Mouse (Mus musculus) embryonic facial prominence, embryonic 12.5 days (tissue): ENCODE measurements at regions not wholly inside any gene's neighbourhood (a gene's known extent, or its start where the extent isn't known, plus 50 kb on each side); places are given as distances from the start of the nearest gene placed in this dataset.

Source experiments
- ATAC-seq: fragments of 200-750 bp; cut with Nextera tagmentation; 2 replicates; pipeline ENCODE4 v1.8.0; 2017; ENCODE audit not compliant: insufficient number of reproducible peaks, insufficient read depth, low FRiP score, low TSS enrichment
- H3K27ac ChIP-seq: fragments of 300-500 bp; sonication (generic); 2 replicates; pipeline ENCODE4 v1.5.1; 2016; ENCODE audit warnings: mild to moderate bottlenecking
- H3K27me3 ChIP-seq: fragments of 300-500 bp; sonication (generic); 2 replicates; pipeline ENCODE4 v1.6.1; 2016; ENCODE audit warnings: mild to moderate bottlenecking, moderate library complexity
- H3K36me3 ChIP-seq: fragments of 300-500 bp; sonication (generic); 2 replicates; pipeline ENCODE4 v1.6.1; 2016; ENCODE audit warnings: mild to moderate bottlenecking
- H3K4me1 ChIP-seq: fragments of 300-500 bp; sonication (generic); 2 replicates; pipeline ENCODE4 v1.6.1; 2016
- H3K4me2 ChIP-seq: fragments of 300-500 bp; sonication (generic); replicated peaks from 2 replicates; pipeline ENCODE4 v1.6.1; 2016; ENCODE audit warnings: mild to moderate bottlenecking, moderate library complexity
- H3K4me3 ChIP-seq: fragments of 300-500 bp; sonication (generic); 2 replicates; pipeline ENCODE4 v1.5.1; 2016; ENCODE audit warnings: mild to moderate bottlenecking
- H3K9ac ChIP-seq: fragments of 300-500 bp; sonication (generic); 2 replicates; pipeline ENCODE4 v1.6.1; 2016; ENCODE audit warnings: mild to moderate bottlenecking, moderate library complexity
- H3K9me3 ChIP-seq: fragments of 300-500 bp; sonication (generic); 2 replicates; pipeline ENCODE4 v1.6.1; 2016; ENCODE audit warnings: mild to moderate bottlenecking, moderate library complexity
- WGBS: fragments of 180-500 bp; shearing (Covaris S2); methylation state at CpG from one replicate; pipeline ENCODE4 v1.1.7; 2016; 5-methylcytosine and 5-hydroxymethylcytosine counted together

DNA sequence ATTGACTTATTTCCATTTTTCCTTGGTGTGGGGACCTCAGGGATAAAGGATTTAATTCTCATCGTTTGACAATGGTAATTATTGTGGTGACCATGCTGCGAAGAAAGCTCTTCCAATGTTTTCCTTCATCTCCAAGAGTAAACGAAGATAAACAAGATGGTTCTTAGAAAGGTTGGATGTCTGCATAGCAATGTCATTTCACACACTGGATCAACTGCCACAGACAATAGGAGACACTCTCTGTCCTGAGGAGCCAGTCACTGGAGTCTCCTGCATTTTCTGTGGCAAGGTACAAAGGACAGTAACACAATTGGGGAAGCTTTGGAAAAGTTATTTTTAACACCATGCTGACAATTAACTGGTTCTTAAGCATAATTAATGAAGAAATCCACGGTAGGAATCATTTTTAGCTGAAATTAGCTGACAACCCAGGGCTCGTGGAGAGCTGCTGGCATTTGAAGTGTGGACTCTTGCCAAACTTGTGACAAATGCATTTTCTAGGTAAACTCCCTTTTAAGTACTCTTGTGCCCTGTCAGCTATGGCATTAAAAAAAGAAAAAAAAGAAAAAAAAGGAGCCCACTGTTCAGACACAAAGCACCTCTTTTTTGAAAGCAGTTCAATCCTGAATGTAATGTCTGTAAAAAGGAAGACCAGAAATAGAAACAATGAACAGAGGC is 475.8 kb downstream of the Otol1 start:
- H3K4me1 ChIP-seq, result no peaks in the 10 kb centered on the region
- no peaks in the 10 kb centered on the region for H3K36me3 ChIP-seq
- no peaks in the 10 kb centered on the region for H3K9me3 ChIP-seq
- H3K27me3 ChIP-seq, result no peaks in the 10 kb centered on the region
- H3K9ac ChIP-seq, result no peak overlapping the region
- no peak overlapping the region for H3K4me2 ChIP-seq
- no peak for ATAC-seq
- H3K4me3 ChIP-seq, result no peak overlapping the region
- no peak overlapping the region for H3K27ac ChIP-seq
- 66% methylated on average over 5 of the region's 5 CpGs for WGBS

DNA sequence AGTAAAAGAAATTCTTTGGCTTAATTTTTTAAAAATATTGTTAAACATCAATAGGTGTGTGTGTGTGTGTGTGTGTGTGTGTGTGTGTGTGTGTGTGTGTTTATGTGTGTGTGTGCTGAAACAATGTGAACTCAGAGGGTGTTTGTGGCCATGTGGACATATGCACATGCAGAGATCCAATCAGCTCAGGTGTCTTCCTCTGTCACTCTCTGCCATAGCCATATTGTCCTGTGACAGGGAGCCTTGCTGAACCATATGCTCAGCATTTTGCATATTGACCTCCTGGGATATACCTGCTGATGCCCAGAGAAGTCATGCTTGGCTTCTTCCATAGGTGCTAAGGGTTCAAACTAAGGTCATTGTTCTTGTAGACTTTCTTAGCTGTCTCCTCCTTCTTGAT is 489.0 kb downstream of the Otol1 start:
- ATAC-seq, result no peak
- no peak overlapping the region for H3K27ac ChIP-seq
- no peaks in the 10 kb centered on the region for H3K4me1 ChIP-seq
- no peaks in the 10 kb centered on the region for H3K36me3 ChIP-seq
- H3K27me3 ChIP-seq, result no peaks in the 10 kb centered on the region
- no peaks in the 10 kb centered on the region for H3K9me3 ChIP-seq
- H3K9ac ChIP-seq, result no peak overlapping the region
- H3K4me3 ChIP-seq, result no peak overlapping the region
- no peak overlapping the region for H3K4me2 ChIP-seq

DNA sequence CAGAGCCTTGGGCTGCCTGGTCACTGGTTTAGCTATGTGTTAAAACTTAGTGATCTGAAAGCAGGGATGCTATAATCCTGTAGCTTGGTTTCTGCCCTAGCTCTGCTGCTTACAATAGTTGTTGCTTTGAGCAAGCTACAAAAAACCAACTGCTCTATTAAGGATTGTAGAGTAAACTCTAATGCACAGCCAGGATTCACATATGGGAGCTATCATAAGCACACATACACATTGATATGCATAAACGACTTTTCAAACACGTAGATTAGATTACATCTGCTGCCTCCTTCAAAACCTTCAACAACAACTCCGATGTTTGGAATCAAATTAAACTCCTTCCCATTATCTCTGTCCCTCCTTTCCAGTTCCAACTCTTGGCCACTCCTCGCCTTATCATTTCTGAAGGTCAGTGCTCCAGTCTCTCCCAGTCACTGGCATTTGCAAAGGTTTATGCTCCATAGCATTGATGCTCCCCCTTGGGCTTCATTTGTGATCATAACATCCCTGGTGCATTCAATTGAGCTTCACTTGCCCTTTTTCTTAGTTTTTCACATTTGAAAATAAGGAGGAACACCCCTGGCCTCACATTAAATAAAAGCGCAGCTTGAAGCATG is 492.9 kb downstream of the Otol1 start:
- H3K4me2 ChIP-seq, result no peak overlapping the region
- no peaks in the 10 kb centered on the region for H3K36me3 ChIP-seq
- WGBS, result 72% methylated on average over 5 of the region's 5 CpGs
- no peak overlapping the region for H3K4me3 ChIP-seq
- no peak for ATAC-seq
- H3K27ac ChIP-seq, result no peak overlapping the region
- H3K9ac ChIP-seq, result no peak overlapping the region
- H3K9me3 ChIP-seq, result no peaks in the 10 kb centered on the region
- H3K4me1 ChIP-seq, result no peaks in the 10 kb centered on the region
- no peaks in the 10 kb centered on the region for H3K27me3 ChIP-seq

DNA sequence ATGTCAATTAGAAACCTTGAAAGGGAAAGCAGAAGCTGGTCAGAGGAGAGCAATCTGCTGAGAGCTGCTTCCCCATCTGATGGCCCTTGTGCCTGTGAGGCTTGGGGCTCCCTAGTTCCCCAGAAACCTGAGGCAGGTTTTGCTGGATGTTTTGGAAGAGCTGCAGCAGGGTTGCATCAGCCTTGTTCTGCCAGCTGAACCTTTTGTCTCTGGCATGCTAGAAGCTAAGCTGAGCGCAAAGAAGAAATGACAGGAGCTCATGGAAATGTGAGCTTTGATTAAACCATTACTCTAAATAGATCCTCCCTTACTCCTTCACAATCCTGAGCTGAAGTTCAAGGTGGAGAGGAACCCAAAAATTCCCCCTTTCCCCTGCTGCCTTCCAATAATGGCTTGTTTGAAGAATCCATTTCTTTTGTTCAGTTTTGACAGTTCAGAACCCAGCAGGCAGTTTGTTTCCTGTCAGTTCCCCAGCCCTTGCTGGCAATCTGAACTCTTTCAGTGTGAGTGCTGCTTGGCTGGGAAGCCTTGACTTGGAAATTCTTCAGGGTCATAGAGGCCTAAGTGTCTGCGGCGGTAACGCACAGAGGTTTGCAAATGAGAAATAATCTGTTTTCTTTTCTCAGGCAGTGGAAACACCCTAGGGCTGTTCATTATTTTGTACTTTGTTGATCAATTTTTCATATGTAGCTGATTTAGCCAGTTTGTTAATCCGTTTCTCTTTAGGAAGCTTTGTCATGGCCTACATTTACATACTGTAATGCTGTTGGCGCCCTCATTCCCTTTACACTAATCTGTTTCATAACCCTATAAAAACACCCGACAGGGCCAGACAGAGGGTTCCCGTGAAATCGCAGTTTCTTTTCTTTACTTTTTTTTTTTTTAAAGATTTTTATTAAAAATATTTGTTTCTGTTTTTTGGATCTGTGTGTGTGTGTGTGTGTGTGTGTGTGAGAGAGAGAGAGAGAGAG is 493.9 kb downstream of the Otol1 start:
- Histone ChIP-seq H3K9me3 (no peaks in the 10 kb centered on the region), H3K9ac (no peak overlapping the region), H3K36me3 (no peaks in the 10 kb centered on the region), H3K27ac (no peak overlapping the region; the same call in 1 of the 2 replicates), H3K27me3 (no peaks in the 10 kb centered on the region), H3K4me3 (no peak overlapping the region), H3K4me2 (no peak overlapping the region), H3K4me1 (no peaks in the 10 kb centered on the region)
- ATAC-seq, result no peak
- 60% methylated on average over 9 of the region's 9 CpGs for WGBS

DNA sequence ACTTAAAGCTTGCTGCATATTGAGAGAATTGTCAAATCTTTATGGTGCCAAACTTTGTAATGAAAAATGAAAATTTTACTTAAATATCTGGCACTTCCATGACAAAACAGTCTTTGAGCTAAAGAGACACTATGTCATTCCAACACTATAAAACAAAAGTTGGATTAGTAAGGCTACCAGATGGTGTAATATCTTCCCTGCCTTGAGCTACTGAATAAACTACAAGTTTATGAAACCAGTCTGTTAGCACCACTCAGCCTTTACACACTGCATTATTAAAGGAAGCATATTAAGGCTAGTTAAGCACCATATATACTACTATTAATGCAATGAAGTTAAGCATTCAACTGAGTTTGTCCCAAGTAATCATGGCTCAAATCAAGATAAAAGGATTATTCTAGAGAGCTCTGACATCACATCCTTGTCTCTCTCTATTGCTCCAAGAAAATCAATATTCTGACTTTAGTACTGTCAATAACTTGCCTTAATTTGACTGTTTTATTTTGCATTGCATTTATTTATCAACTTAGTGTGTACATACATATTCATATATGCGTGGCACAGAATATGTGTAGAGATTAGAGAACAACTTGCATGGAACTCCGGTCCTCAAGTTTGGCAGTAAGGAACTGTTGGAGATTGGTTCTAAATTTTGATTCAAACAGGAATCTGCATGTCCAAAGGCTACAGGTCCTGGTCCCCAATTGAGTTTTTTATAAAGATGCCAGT is 526.3 kb downstream of the Otol1 start:
- no peak overlapping the region for H3K4me3 ChIP-seq
- no peaks in the 10 kb centered on the region for H3K27me3 ChIP-seq
- H3K9ac ChIP-seq, result no peak overlapping the region
- H3K4me1 ChIP-seq, result no peaks in the 10 kb centered on the region
- H3K27ac ChIP-seq, result no peak overlapping the region
- H3K4me2 ChIP-seq, result no peak overlapping the region
- no peak for ATAC-seq
- WGBS, result 93% methylated on average over 2 of the region's 2 CpGs
- no peaks in the 10 kb centered on the region for H3K9me3 ChIP-seq
- H3K36me3 ChIP-seq, result no peaks in the 10 kb centered on the region

DNA sequence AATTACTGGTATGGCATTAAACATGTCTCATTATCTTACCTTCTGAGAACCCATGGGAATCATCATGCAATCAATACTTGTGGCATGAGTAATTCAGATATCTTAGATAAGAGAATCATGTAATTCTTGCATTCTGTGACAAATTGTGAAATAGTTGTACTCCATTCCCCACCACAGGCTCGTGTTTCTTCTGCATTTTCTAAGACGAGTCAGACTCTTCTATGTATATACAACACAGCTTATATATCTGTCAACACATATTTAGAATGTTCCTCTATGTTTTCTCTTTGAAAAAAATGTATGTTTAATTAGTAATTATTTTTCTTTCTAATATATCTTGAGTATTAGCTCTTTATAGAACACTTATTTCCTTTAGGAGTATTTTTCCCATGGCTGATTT is 527.7 kb downstream of the Otol1 start:
- Histone ChIP-seq H3K9ac (no peak overlapping the region), H3K4me1 (no peaks in the 10 kb centered on the region), H3K4me2 (no peak overlapping the region), H3K36me3 (no peaks in the 10 kb centered on the region), H3K27ac (no peak overlapping the region), H3K4me3 (no peak overlapping the region), H3K9me3 (no peaks in the 10 kb centered on the region), H3K27me3 (no peaks in the 10 kb centered on the region)
- WGBS, result 67% methylated on average over 2 of the region's 2 CpGs
- ATAC-seq, result no peak

DNA sequence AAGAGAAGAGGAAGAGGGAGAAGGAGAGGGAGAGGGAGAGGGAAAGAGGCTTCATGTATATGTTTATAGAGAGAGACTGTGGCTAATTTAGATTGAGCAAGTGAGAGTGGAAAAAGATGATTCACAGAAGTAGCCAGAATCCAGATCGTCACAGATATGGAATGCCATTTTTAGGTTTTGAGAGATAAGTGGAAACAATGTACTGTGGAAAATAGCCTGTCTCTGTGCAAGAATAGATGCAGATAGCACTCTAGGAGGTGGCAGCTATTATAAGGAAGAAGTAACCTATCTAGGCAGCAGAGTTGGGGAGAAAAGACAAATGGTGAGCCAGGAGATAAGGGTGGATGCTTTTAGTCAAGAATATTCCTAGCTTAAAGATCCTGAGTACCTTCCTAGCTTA is 536.5 kb downstream of the Otol1 start:
- Histone ChIP-seq H3K9ac (no peak overlapping the region), H3K4me2 (no peak overlapping the region), H3K27me3 (no peaks in the 10 kb centered on the region), H3K9me3 (no peaks in the 10 kb centered on the region), H3K4me1 (no peaks in the 10 kb centered on the region), H3K36me3 (no peaks in the 10 kb centered on the region), H3K4me3 (no peak overlapping the region), H3K27ac (no peak overlapping the region)
- ATAC-seq, result no peak
- WGBS, result 71% methylated on average over 1 of the region's 1 CpGs

DNA sequence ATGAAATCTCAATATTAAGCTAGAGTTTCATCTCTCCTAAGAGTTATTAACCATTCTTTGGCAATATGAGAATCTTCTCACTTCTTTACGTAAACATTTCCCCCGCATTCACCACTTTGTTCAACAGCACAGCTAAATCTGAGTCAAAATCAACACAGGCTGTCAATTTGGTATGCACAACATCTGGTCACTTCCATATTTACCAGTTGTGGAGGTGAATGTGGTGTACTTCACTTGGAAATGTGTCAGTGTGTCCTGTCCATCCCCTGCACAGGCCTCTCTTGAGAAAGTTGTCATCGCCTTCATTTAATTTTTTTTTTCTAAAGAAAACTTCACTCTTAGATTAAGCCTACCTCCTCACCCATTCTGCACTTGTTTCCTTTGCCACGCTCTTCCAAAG is 550.4 kb downstream of the Otol1 start:
- no peak overlapping the region for H3K4me3 ChIP-seq
- 71% methylated on average over 4 of the region's 4 CpGs for WGBS
- no peak overlapping the region for H3K27ac ChIP-seq
- H3K9ac ChIP-seq, result no peak overlapping the region
- H3K9me3 ChIP-seq, result no peaks in the 10 kb centered on the region
- ATAC-seq, result no peak
- H3K36me3 ChIP-seq, result no peaks in the 10 kb centered on the region
- H3K4me1 ChIP-seq, result no peaks in the 10 kb centered on the region
- H3K27me3 ChIP-seq, result no peaks in the 10 kb centered on the region
- no peak overlapping the region for H3K4me2 ChIP-seq

DNA sequence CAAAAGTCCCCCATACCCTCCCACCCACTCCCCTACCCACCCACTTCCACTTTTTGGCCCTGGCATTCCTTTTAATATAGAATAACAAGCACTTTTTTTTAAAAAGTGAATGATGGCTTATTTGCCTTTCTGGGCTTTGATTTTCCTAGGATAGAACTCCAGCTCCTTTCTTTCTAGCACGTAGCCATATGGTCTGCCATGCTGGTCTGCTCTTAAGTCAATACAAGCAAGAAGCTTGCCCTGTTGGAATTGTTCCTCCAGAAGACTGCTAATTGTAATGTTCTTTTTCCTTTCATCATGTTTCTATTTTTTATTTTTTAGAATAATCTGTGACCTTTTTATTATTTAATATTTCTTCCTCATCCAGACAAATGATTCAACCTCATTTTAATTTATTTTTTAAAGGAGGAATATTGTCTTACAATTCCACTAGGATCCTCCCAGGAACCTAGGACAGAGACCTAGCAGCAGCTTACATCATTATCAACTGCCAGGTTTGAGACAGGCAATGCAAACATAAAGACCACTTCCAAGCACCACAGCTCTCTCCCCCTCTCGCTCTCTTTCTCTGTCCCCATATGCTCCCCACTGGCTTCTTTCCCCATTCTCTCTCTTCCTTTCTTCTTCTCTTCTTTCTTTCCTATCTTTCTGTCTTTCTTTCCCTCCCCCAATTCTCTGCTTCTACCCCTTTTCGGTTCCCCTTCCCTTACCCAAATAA is 558.9 kb downstream of the Otol1 start:
- Histone ChIP-seq H3K9ac (no peak overlapping the region), H3K27me3 (no peaks in the 10 kb centered on the region), H3K4me2 (no peak overlapping the region), H3K4me3 (no peak overlapping the region), H3K4me1 (no peaks in the 10 kb centered on the region), H3K9me3 (no peaks in the 10 kb centered on the region), H3K27ac (no peak overlapping the region), H3K36me3 (no peaks in the 10 kb centered on the region)
- ATAC-seq, result no peak
- 79% methylated on average over 3 of the region's 3 CpGs for WGBS

DNA sequence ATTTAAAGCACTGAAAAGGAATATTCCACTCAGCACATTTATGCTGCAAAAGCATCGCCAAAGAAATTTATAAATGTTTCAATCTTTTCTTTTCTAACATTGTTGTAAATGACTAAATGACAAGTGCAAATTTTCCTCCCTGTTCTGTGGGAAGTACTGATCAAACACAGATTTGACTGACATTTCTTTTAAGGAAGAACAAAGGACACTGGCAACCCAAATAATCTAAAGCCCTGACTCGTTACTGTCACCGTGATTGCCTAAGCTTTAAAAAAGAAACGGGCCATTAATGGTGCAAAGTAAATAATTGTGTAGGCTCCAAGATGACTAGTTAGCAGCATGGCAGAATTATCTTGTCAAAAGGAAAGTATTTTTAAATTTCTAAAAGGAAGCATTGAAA is 587.4 kb downstream of the Otol1 start:
- H3K9ac ChIP-seq, result no peak overlapping the region
- no peaks in the 10 kb centered on the region for H3K9me3 ChIP-seq
- no peak overlapping the region for H3K27ac ChIP-seq
- ATAC-seq, result no peak
- H3K4me1 ChIP-seq, result no peaks in the 10 kb centered on the region
- no peaks in the 10 kb centered on the region for H3K36me3 ChIP-seq
- 46% methylated on average over 4 of the region's 4 CpGs for WGBS
- no peaks in the 10 kb centered on the region for H3K27me3 ChIP-seq
- H3K4me2 ChIP-seq, result no peak overlapping the region
- no peak overlapping the region for H3K4me3 ChIP-seq
